Mouse (Mus musculus) gastrocnemius, postnatal 14 days (tissue): ENCODE measurements around the gene Gimap9. TPM values are rescaled to one million over a fixed set of nuclear protein-coding genes. Genes with fewer than 3 reads are reported as not detected.

Source experiments
- DNase-seq: peaks from one replicate; pipeline ENCODE4 v3.0.0; 2021; ENCODE audit warnings: mixed read lengths
- intact Hi-C: fragments of 180-260 bp; cut with DNase I; formaldehyde crosslinking; loops from one replicate; pipeline ENCODE4 v1.15.1; 2025; ENCODE audit warnings: low total_unique reads
- total RNA-seq, 2 experiments: library from RNA; stranded (reverse); gene quantifications; 2 replicates each; pipeline ENCODE4 v1.2.3; 2021

Gene Gimap9
- total RNA-seq, 2 experiments from 2014 or later: 1.6 to 2.2 TPM

DNA sequence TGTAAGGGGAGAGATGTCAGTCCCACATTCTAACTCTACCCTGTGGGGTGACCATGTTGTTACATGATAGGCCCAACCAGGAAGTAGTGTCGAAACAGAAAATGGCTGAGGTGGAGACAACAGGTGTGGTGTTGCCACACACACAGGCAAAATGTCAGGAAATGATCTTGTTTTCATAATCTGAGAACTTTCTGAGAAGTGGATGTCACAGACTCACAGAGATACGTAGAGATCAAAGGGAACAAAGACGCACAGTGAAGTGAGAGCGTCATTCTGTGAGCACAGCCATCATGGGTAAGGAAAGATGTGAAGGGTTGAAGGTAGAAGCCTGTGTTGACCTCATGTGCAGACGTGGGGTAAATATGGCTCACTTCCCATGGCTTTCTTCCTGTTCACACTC, 51.8 kb downstream of the Gimap9 start:
- intact Hi-C loops: no loop called here
- DNase-seq: no peak

Other genes with a start within 250 kb of the Gimap9 start
- gene Zfp467, start 230.3 kb upstream of the Gimap9 start, total RNA-seq: 10 to 100 TPM; 15.9 to 16.5 TPM
- 1 to 10 TPM in 1 of 2 experiments, under 1 TPM in 1; 0.16 to 1.1 TPM for gene Sspo, start 227.9 kb upstream of the Gimap9 start, total RNA-seq
- 10 to 100 TPM; 48.6 to 48.9 TPM for gene Atp6v0e2, start 138.5 kb upstream of the Gimap9 start, total RNA-seq
- gene Lrrc61, start 121.3 kb upstream of the Gimap9 start, total RNA-seq: 10 to 100 TPM; 13.2 to 15.4 TPM
- 10 to 100 TPM; 22.2 to 35.7 TPM for gene Rarres2, start 103.3 kb upstream of the Gimap9 start, total RNA-seq
- gene Gm45021, start 86.5 kb upstream of the Gimap9 start, total RNA-seq: not detected
- gene Repin1, start 82.2 kb upstream of the Gimap9 start, total RNA-seq: 10 to 100 TPM; 18.5 to 19.0 TPM
- 1 to 10 TPM in 1 of 2 experiments, not detected in 1; 2.0 TPM for gene Gm44965, start 82.2 kb upstream of the Gimap9 start, total RNA-seq
- 1 to 10 TPM; 5.2 to 5.5 TPM for gene Zfp775, start 74.1 kb upstream of the Gimap9 start, total RNA-seq
- gene AI854703, start 49.4 kb upstream of the Gimap9 start, total RNA-seq: under 1 TPM; 0.40 to 0.45 TPM
- gene Gimap8, start 28.9 kb upstream of the Gimap9 start, total RNA-seq: 1 to 10 TPM; 4.3 to 5.3 TPM
- 10 to 100 TPM; 10.7 to 12.5 TPM for gene Gimap4, start 8.4 kb downstream of the Gimap9 start, total RNA-seq
- 10 to 100 TPM; 21.8 to 22.0 TPM for gene Gimap6, start 32.1 kb downstream of the Gimap9 start, total RNA-seq
- gene Gm28053, start 42.5 kb downstream of the Gimap9 start, total RNA-seq: 1 to 10 TPM; 1.8 to 4.3 TPM
- gene Gimap7, start 42.5 kb downstream of the Gimap9 start, total RNA-seq: not detected
- gene Gimap1, start 62.9 kb downstream of the Gimap9 start, total RNA-seq: 1 to 10 TPM; 5.7 to 6.4 TPM
- 1 to 10 TPM; 3.6 to 4.5 TPM for gene Gimap5, start 70.1 kb downstream of the Gimap9 start, total RNA-seq
- gene Gimap3, start 94.7 kb downstream of the Gimap9 start, total RNA-seq: under 1 TPM in 1 of 2 experiments, not detected in 1; 0.22 TPM
- 1 to 10 TPM; 8.1 to 9.1 TPM for gene Tmem176a, start 164.8 kb downstream of the Gimap9 start, total RNA-seq
- 10 to 100 TPM; 19.5 to 26.1 TPM for gene Tmem176b, start 165.4 kb downstream of the Gimap9 start, total RNA-seq
- gene Aoc1, start 196.8 kb downstream of the Gimap9 start, total RNA-seq: not detected